Mouse (Mus musculus) C2C12 (cell line): ENCODE measurements around the gene Cuedc1. TPM values are rescaled to one million over a fixed set of nuclear protein-coding genes. Genes with fewer than 3 reads are reported as not detected.

Experiments
- H3K27me3 ChIP-seq: one replicate; pipeline ENCODE4 v1.6.1; 2011; ENCODE audit not compliant: control insufficient read depth, insufficient read depth, insufficient read length
- H3K36me3 ChIP-seq: one replicate; pipeline ENCODE4 v1.6.1; 2011; ENCODE audit not compliant: control insufficient read depth, insufficient read depth
- H3K4me3 ChIP-seq: one replicate; pipeline ENCODE4 v1.5.1; 2011; ENCODE audit warnings: mild to moderate bottlenecking, control low read depth; ENCODE audit not compliant: poor library complexity, insufficient read depth, severe bottlenecking
- H3K79me2 ChIP-seq: one replicate; pipeline ENCODE4 v1.6.1; 2011; ENCODE audit not compliant: control insufficient read depth, insufficient read depth
- H3K79me3 ChIP-seq: one replicate; pipeline ENCODE4 v1.6.1; 2011; ENCODE audit warnings: low read depth, control low read depth
- H3ac ChIP-seq: one replicate; pipeline ENCODE3; 2011; ENCODE audit warnings: low read depth; ENCODE audit not compliant: control insufficient read depth, insufficient read length
- CEBPB ChIP-seq: IDR thresholded peaks from one replicate; pipeline ENCODE4 v1.6.1; 2011; ENCODE audit warnings: low read depth, mild to moderate bottlenecking, control low read depth, moderate library complexity
- CTCF ChIP-seq: IDR thresholded peaks from one replicate; pipeline ENCODE4 v1.5.1; 2011; ENCODE audit not compliant: control insufficient read depth, insufficient read depth, insufficient read length
- FOSL1 ChIP-seq: IDR thresholded peaks from one replicate; pipeline ENCODE4 v1.8.0; 2011; ENCODE audit warnings: mild to moderate bottlenecking, low read length; ENCODE audit not compliant: poor library complexity, insufficient read depth, severe bottlenecking
- MAX ChIP-seq: IDR thresholded peaks from one replicate; pipeline ENCODE4 v1.6.1; 2011; ENCODE audit warnings: mild to moderate bottlenecking, control low read depth
- MYOD1 ChIP-seq: IDR thresholded peaks from one replicate; pipeline ENCODE4 v1.6.1; 2011; ENCODE audit warnings: low read depth; ENCODE audit not compliant: control insufficient read depth, insufficient read length
- MYOG ChIP-seq: IDR thresholded peaks from one replicate; pipeline ENCODE4 v1.6.1; 2011; ENCODE audit not compliant: control insufficient read depth, insufficient read length; ENCODE audit errors: extremely low read depth
- USF1 ChIP-seq: IDR thresholded peaks from one replicate; pipeline ENCODE4 v1.6.1; 2011; ENCODE audit warnings: low read depth, mild to moderate bottlenecking, control low read depth, moderate library complexity
- polyA plus RNA-seq: library from polyadenylated mRNA; unstranded; fragments of >200 nt; fragmentation: generic; extraction: Trizol; gene quantifications from one replicate; pipeline ENCODE4 v1.2.1, GENCODE M21; 2012; ENCODE audit warnings: missing spikeins

The Cuedc1 gene
- polyA plus RNA-seq, 1 experiment = 16.2 TPM

DNA sequence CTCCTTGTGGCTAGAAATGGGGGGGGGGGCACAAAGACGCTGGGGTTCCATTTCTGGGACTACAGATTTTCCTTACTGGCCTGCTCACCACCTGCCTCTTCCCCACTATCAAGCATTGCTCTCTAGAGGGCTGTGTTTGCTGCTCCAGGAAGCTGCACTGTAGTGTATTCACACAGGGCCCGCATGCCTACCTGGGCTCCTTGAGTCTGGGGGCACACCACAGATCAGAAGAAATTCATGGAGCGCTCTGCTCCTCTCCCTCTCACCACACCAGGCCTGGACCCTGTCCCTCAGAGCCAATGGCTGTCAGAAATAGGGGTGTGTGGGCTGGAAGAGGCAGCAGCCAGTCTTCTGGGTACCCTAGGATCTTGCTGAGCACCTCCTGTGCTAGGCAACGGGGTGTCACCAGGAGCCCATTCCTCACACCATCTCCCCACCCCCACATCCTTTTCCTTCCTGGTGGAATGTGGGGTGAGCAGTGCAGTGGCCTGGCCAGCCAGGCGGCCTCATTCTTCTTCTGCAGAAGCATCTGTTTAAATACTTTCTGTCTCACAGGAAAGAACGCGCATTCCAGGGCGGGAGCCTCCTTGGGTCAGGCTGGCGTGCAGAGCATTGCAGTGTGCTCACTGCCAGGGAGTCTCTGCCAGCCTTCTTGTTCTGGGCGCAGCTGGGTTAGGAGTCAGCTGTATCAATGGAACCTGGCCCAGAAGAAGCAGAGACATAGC is 74.9 kb downstream of the Cuedc1 start:
- H3ac ChIP-seq = no peak overlapping the region
- H3K36me3 ChIP-seq = peaks cover 7% of the 10 kb centered on the region
- H3K4me3 ChIP-seq = no peak overlapping the region
- no peaks in the 10 kb centered on the region for H3K79me3 ChIP-seq
- no peaks in the 10 kb centered on the region for H3K79me2 ChIP-seq
- no peaks in the 10 kb centered on the region for H3K27me3 ChIP-seq
- TF ChIP-seq MAX (peak; percentile 35), USF1 (no peak), FOSL1 (no peak)

DNA sequence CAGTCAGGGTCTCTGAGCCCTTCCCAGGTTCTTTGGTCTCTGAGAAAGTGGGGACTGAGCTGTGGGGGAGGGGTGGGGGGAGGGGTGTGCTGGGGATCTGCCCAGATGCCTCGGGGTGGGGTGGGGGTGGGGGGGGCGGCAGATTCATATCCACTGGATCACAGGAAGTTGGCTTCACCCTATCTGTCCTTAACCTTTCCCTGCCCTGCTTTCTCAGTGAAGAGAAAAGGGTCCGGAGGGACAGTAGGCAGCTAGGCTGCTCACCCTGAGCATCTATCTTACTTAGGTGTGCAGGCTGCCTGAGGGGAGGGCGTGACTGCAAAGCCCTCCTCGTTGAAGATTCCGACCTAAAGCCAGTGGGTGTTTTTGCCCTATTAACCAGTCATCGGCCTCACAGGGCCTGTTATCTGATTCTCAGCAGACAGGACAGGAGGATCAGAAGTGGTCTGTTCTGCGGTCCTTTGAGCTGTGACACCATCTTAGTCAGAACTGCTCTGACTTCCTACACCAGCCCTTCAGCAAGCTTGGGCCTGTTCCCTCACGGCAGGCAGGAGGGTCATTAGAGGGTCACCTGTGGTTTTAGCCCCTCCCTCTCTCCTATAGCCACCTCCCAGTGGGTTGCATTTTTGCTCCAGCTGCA is 75.6 kb downstream of the Cuedc1 start:
- H3K79me3 ChIP-seq = no peaks in the 10 kb centered on the region
- no peaks in the 10 kb centered on the region for H3K27me3 ChIP-seq
- TF ChIP-seq MAX (no peak), FOSL1 (no peak), CTCF (no peak), CEBPB (no peak)
- H3K36me3 ChIP-seq = peaks cover 7% of the 10 kb centered on the region
- H3ac ChIP-seq = peak overlapping the region; percentile 49
- H3K4me3 ChIP-seq = no peak overlapping the region
- no peaks in the 10 kb centered on the region for H3K79me2 ChIP-seq

DNA sequence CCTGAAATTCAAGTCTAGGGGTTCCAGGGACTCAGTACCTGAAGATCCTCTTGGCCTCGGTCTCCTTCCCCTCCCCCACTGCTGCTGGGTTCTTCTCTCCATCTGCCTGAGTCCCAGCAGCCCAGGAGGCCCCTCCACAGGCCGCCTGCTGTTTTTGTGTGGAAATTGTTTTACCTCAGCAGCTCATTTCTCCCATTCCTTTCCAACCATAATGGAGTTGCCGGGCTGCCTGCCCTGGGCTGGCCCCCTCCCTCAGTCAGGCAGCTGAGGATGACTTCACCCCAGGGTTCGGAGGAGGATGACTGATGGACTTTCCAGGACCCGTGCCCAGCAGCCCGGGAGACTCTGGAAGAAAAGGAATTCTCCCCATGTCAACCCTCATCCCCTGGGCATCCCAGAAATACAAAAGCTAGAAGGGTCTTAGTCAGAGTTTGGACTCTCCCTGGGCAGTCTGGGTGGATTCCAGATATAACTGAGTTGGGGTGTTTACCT is 82.7 kb downstream of the Cuedc1 start:
- peak overlapping the region; percentile 21 for H3K4me3 ChIP-seq
- H3K36me3 ChIP-seq = peaks cover 18% of the 10 kb centered on the region
- H3K27me3 ChIP-seq = no peaks in the 10 kb centered on the region

DNA sequence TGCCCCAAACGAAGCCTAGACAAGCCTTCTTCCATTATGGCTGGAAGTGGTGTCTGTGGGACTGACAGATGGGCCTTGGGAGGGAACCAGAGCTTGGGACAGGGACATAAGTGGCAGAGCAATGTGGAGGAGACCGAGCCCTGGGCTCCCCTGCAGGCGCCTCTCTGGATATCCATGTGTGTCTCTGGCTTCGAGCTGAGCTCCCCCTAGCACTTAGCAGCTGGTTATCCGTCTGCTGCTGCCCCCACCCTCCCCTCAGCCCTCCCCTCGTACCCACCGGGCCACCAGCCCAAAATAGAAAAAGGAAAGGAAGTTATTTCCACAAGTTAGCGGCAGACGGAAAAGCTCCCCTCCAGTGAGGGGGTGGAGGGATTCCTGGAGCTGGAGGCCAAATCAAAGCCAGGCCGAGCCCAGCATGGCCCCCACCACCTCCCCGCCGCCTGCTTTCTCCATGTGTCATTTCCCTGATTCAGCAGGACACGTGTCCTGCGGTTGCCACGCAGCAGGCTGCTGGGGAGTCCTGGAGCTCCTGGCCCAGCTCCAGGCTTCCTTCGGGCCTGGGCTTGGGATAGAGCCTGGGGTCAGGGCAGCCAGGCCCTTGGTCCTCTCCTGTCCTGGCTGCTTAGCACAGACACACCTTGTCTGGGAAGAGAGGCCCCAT is 83.2 kb downstream of the Cuedc1 start:
- TF ChIP-seq FOSL1 = peak; percentile 54
- peak; percentile 79 for TF ChIP-seq MYOD1
- TF ChIP-seq CTCF = no peak
- peak; percentile 90 for TF ChIP-seq USF1
- TF ChIP-seq MAX = peak; percentile 84
- no peak for TF ChIP-seq CEBPB
- H3K36me3 ChIP-seq = peaks cover 21% of the 10 kb centered on the region
- no peaks in the 10 kb centered on the region for H3K79me3 ChIP-seq
- peak overlapping the region; percentile 21 for H3K4me3 ChIP-seq
- peak overlapping the region; percentile 9 for H3ac ChIP-seq
- no peaks in the 10 kb centered on the region for H3K27me3 ChIP-seq
- no peaks in the 10 kb centered on the region for H3K79me2 ChIP-seq

More for the DNA sequence above, 82.7 kb downstream of the Cuedc1 start:
- TF ChIP-seq FOSL1 (no peak), MYOD1 (peak; percentile 46), MAX (peak; percentile 11), CTCF (no peak), USF1 (no peak)
- Histone ChIP-seq H3K79me3 (no peaks in the 10 kb centered on the region), H3ac (peak overlapping the region; percentile 9), H3K79me2 (no peaks in the 10 kb centered on the region)

DNA sequence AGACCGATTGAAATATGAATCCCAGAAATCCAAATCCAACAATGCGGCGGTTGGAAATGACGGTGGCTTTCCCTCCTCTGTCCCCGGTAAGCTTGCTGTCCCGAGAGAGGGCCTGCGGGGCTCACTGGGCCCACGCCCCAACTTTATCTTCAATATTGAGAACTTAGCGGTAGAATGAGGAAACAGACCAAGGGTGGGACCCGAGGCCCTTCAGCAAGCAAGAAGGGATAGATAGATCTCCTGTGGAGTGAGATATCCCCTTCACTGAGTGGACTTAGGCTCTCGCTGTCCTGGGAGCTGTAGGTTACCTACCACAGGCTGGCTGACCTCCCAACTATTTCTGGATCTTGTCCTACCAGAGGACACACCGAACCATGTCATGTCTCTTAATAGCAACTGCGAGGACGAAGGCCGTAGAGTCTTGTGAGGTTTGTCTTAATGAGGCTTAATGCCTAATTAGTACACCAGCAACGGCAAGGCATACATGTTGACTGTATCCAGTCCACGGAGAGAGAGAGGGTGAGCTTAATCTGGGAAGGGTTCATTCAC is 86.8 kb downstream of the Cuedc1 start:
- Histone ChIP-seq H3K27me3 (no peaks in the 10 kb centered on the region), H3K79me3 (no peaks in the 10 kb centered on the region), H3K4me3 (no peak overlapping the region), H3ac (no peak overlapping the region), H3K36me3 (peaks cover 19% of the 10 kb centered on the region), H3K79me2 (no peaks in the 10 kb centered on the region)
- no peak for TF ChIP-seq CEBPB
- no peak for TF ChIP-seq FOSL1
- TF ChIP-seq USF1 = no peak
- no peak for TF ChIP-seq MYOD1
- no peak for TF ChIP-seq MAX
- no peak for TF ChIP-seq MYOG
- TF ChIP-seq CTCF = no peak
